Mouse (Mus musculus): Measurements from ENCODE around the gene Slx4. TPM values are rescaled to one million over a fixed set of nuclear protein-coding genes. Genes with fewer than 3 reads are reported as not detected.

The Slx4 gene
- total and polyA plus RNA-seq, 3 experiments: 22.0 to 51.8 (median 36.8) TPM

DNA sequence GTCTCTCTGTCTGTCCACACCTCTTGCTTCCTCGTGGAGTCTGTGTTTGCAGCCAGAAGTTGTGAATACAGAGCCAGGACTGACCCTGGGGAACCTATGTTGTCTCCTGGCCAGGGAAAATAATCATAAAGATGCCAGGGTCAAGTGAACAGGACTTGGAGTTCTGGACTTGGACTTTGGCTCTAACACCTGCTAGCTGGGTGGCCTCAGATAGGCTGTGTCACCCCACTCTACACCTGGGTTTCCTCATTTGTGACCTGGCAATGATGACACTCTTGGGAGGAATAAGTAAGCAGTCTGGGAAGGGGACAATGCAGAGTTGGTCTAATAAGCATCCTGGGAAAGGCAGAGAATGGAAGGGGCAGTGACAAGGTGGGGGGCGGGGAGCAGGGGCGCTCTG is 38.0 kb downstream of the Slx4 start:
- DNase-seq (ENCODE audit: low spot score) (no peak), ATAC-seq (ENCODE audit: extremely low read depth, insufficient number of reproducible peaks, low FRiP score, poor library complexity, severe bottlenecking) (no peak)
- no peak for TF ChIP-seq TAL1 (conservative IDR thresholded peaks at IDR 0.05; ENCODE audit: low read depth, low read length)
- TF ChIP-seq GATA2 (IDR thresholded peaks at IDR 0.05; ENCODE audit: borderline replicate concordance, low read depth, low read length): no peak
- TF ChIP-seq GATA1 (IDR thresholded peaks at IDR 0.05; ENCODE audit: borderline replicate concordance, low read length): no peak
- no peak for TF ChIP-seq POLR2AphosphoS5 (IDR thresholded peaks at IDR 0.05; ENCODE audit: insufficient replicate concordance, low read depth, low read length)
- TF ChIP-seq CTCF (IDR thresholded peaks at IDR 0.05; ENCODE audit: low read depth, low read length): no peak
- no peaks in the 10 kb centered on the region for H3K4me1 ChIP-seq (ENCODE audit: insufficient read depth, low read depth, low read length)
- peaks cover 41% of the 10 kb centered on the region for H3K27me3 ChIP-seq (ENCODE audit: insufficient read depth, low read length)
- no peak overlapping the region for H3K4me3 ChIP-seq (ENCODE audit: low read depth, low read length)
- H3K36me3 ChIP-seq (replicated peaks): no peaks in the 10 kb centered on the region
- no peaks in the 10 kb centered on the region for H3K9me3 ChIP-seq (replicated peaks)

DNA sequence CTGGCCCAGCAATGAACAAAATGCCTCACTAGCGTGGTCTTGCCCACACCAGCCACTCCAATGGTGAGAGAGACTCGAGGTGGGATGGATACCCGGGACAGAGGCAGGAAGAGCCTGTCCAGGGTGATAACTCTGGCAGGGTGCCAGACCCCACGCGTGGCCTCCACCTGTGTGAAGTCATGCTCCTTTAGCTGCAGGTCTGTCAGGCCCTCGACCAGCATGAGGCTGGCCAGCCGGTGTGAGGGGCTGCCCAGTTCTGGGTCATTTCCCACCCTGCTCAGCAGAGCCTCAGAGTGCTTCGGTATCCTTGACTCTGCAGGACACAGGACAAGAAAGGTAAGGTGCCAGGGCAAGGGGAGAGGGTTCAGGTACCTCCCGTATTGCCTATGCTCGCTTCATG is 38.6 kb downstream of the Slx4 start:
- peaks cover 44% of the 10 kb centered on the region for H3K27me3 ChIP-seq (ENCODE audit: insufficient read depth, low read length)
- ATAC-seq (ENCODE audit: extremely low read depth, insufficient number of reproducible peaks, low FRiP score, poor library complexity, severe bottlenecking) (no peak), DNase-seq (ENCODE audit: low spot score) (no peak)
- no peaks in the 10 kb centered on the region for H3K36me3 ChIP-seq (replicated peaks)
- H3K4me1 ChIP-seq (ENCODE audit: insufficient read depth, low read depth, low read length): no peaks in the 10 kb centered on the region
- no peak for TF ChIP-seq CTCF (IDR thresholded peaks at IDR 0.05; ENCODE audit: low read depth, low read length)
- no peak for TF ChIP-seq GATA1 (IDR thresholded peaks at IDR 0.05; ENCODE audit: borderline replicate concordance, low read length)
- TF ChIP-seq TAL1 (conservative IDR thresholded peaks at IDR 0.05; ENCODE audit: low read depth, low read length): no peak
- TF ChIP-seq POLR2AphosphoS5 (IDR thresholded peaks at IDR 0.05; ENCODE audit: insufficient replicate concordance, low read depth, low read length): no peak
- H3K9me3 ChIP-seq (replicated peaks): no peaks in the 10 kb centered on the region
- no peak overlapping the region for H3K4me3 ChIP-seq (ENCODE audit: low read depth, low read length)

DNA sequence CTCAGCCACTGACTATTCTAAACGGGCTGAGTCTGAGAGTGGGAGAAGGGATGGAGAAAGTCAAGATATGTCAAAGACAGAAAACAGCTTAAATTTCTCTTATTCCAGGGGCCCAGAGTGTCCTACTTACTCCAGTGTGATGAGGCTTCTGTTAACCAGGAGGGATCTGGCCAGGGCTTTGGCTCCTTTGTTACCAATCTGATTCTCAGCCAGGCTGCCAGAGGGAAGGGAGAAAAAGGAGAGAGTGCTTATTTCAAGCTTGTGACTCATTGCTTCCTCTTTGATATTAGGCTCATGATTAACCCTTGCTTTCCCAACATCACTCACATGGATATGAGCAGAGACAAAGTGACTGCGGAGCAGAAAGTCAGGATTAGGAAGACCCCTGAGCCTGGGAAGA is 44.3 kb downstream of the Slx4 start:
- TF ChIP-seq GATA2 (IDR thresholded peaks at IDR 0.05; ENCODE audit: borderline replicate concordance, low read depth, low read length) (no peak), GATA1 (IDR thresholded peaks at IDR 0.05; ENCODE audit: borderline replicate concordance, low read length) (no peak), CTCF (IDR thresholded peaks at IDR 0.05; ENCODE audit: low read depth, low read length) (no peak)
- DNase-seq (ENCODE audit: low spot score) (no peak), ATAC-seq (ENCODE audit: extremely low read depth, insufficient number of reproducible peaks, low FRiP score, poor library complexity, severe bottlenecking) (no peak)
- H3K4me3 ChIP-seq (ENCODE audit: low read depth, low read length): no peak overlapping the region
- no peaks in the 10 kb centered on the region for H3K36me3 ChIP-seq (replicated peaks)
- H3K27me3 ChIP-seq (ENCODE audit: insufficient read depth, low read length): peaks cover 40% of the 10 kb centered on the region
- H3K9me3 ChIP-seq (replicated peaks): no peaks in the 10 kb centered on the region
- H3K4me1 ChIP-seq (ENCODE audit: insufficient read depth, low read depth, low read length): no peaks in the 10 kb centered on the region

DNA sequence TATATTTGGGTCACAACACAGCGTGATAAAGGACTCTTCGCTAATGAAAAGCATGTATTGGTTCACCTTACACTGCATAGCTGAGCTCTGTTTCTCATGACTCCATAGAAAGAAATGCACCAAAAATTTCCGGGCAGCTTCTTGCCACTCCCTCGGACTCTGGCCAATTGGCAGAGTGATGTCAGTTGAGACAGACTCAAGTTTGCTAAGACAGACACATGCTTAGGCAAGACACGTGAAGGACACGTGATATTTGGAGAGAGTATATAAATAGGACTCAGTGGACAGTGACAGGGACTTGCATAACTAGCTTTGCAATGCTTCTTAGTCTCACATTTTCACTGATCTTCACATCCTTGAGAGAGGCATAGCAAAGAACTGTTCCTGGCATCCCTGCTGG is 47.2 kb downstream of the Slx4 start:
- peaks cover 36% of the 10 kb centered on the region for H3K27me3 ChIP-seq (ENCODE audit: insufficient read depth, low read length)
- H3K36me3 ChIP-seq (replicated peaks): no peaks in the 10 kb centered on the region
- H3K9me3 ChIP-seq (replicated peaks): no peaks in the 10 kb centered on the region
- TF ChIP-seq TAL1 (conservative IDR thresholded peaks at IDR 0.05; ENCODE audit: low read depth, low read length) (no peak), GATA2 (IDR thresholded peaks at IDR 0.05; ENCODE audit: borderline replicate concordance, low read depth, low read length) (no peak), CTCF (IDR thresholded peaks at IDR 0.05; ENCODE audit: low read depth, low read length) (no peak), POLR2AphosphoS5 (IDR thresholded peaks at IDR 0.05; ENCODE audit: insufficient replicate concordance, low read depth, low read length) (no peak), GATA1 (IDR thresholded peaks at IDR 0.05; ENCODE audit: borderline replicate concordance, low read length) (no peak)
- DNase-seq (ENCODE audit: low spot score) (no peak), ATAC-seq (ENCODE audit: extremely low read depth, insufficient number of reproducible peaks, low FRiP score, poor library complexity, severe bottlenecking) (no peak)
- no peak overlapping the region for H3K4me3 ChIP-seq (ENCODE audit: low read depth, low read length)
- no peaks in the 10 kb centered on the region for H3K4me1 ChIP-seq (ENCODE audit: insufficient read depth, low read depth, low read length)

DNA sequence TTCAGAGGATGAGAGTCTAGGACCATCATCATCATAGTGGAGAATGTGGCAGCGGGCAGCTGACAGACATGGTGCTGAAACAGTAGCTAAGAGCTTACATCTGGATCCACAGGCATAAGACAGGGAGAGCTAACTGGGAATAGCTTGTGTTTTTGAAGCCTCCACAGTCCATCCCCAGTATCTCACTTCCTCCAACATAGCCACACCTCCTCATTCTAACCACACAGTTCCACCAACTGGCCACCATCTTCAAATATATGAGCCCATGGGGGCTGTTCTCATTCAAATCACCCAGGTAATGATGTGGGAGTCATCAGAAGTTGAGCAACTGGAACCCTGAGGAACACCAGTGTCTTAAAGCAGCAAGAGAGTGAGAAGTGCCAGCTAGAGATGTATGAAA is 52.4 kb downstream of the Slx4 start:
- no peak overlapping the region for H3K4me3 ChIP-seq (ENCODE audit: low read depth, low read length)
- H3K4me1 ChIP-seq (ENCODE audit: insufficient read depth, low read depth, low read length): no peaks in the 10 kb centered on the region
- peaks cover 29% of the 10 kb centered on the region for H3K27me3 ChIP-seq (ENCODE audit: insufficient read depth, low read length)
- DNase-seq (ENCODE audit: low spot score) (no peak), ATAC-seq (ENCODE audit: extremely low read depth, insufficient number of reproducible peaks, low FRiP score, poor library complexity, severe bottlenecking) (no peak)
- TF ChIP-seq GATA1 (IDR thresholded peaks at IDR 0.05; ENCODE audit: borderline replicate concordance, low read length) (no peak), POLR2AphosphoS5 (IDR thresholded peaks at IDR 0.05; ENCODE audit: insufficient replicate concordance, low read depth, low read length) (no peak)
- peaks cover 4% of the 10 kb centered on the region for H3K36me3 ChIP-seq (replicated peaks)
- H3K9me3 ChIP-seq (replicated peaks): no peaks in the 10 kb centered on the region

DNA sequence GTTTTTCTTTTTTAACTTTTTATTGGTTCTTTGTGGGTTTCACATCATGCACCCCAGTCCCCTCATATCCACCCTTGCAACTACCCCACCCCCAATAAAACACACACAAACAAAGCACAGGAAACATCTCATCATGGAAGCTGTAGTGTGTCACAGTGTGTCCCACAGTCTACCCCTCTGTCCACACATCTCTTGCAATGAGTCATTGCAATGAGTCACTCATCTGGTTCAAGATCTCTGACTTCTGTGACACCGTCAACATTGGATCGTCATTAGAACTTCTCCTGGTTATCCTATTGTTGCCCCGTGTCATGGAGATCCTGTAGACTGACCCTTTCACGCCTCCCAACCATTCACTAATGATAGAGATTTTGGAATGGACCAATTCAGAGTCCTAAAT is 68.9 kb downstream of the Slx4 start:
- ATAC-seq (ENCODE audit: extremely low read depth, insufficient number of reproducible peaks, low FRiP score, poor library complexity, severe bottlenecking): no peak
- TF ChIP-seq GATA2 (IDR thresholded peaks at IDR 0.05; ENCODE audit: borderline replicate concordance, low read depth, low read length) (no peak), TAL1 (conservative IDR thresholded peaks at IDR 0.05; ENCODE audit: low read depth, low read length) (no peak), CTCF (IDR thresholded peaks at IDR 0.05; ENCODE audit: low read depth, low read length) (no peak), POLR2AphosphoS5 (IDR thresholded peaks at IDR 0.05; ENCODE audit: insufficient replicate concordance, low read depth, low read length) (no peak), GATA1 (IDR thresholded peaks at IDR 0.05; ENCODE audit: borderline replicate concordance, low read length) (no peak)
- no peak for DNase-seq (ENCODE audit: low spot score)
- no peaks in the 10 kb centered on the region for H3K9me3 ChIP-seq (replicated peaks)
- peaks cover 5% of the 10 kb centered on the region; the same call in 1 of the 2 replicates for H3K4me1 ChIP-seq (ENCODE audit: insufficient read depth, low read depth, low read length)
- no peaks in the 10 kb centered on the region for H3K27me3 ChIP-seq (ENCODE audit: insufficient read depth, low read length)
- H3K4me3 ChIP-seq (ENCODE audit: low read depth, low read length): no peak overlapping the region
- peaks cover 81% of the 10 kb centered on the region for H3K36me3 ChIP-seq (replicated peaks)

DNA sequence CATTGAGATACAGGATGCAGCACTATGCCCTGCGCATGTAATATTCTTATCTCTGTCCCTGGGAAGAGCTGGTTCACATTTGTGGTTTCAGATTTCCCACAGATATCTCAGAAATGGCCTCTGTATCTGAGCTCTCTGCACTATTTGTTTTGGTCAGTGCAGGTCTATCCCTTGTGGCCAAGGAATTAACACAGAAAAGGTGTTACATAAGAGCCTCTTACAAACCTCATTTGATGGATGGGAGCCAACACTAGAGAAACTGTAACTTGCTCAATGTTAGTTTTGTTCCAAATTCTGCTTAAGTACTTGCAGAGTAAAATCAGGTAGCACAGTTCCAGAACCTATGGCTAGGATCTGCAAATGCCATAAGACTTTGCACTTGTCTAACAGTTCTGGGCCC is 69.5 kb downstream of the Slx4 start:
- no peaks in the 10 kb centered on the region for H3K27me3 ChIP-seq (ENCODE audit: insufficient read depth, low read length)
- H3K36me3 ChIP-seq (replicated peaks): peaks cover 82% of the 10 kb centered on the region
- no peaks in the 10 kb centered on the region for H3K9me3 ChIP-seq (replicated peaks)
- no peak for TF ChIP-seq CTCF (IDR thresholded peaks at IDR 0.05; ENCODE audit: low read depth, low read length)
- no peak for TF ChIP-seq POLR2AphosphoS5 (IDR thresholded peaks at IDR 0.05; ENCODE audit: insufficient replicate concordance, low read depth, low read length)
- no peak for TF ChIP-seq GATA2 (IDR thresholded peaks at IDR 0.05; ENCODE audit: borderline replicate concordance, low read depth, low read length)
- no peak for TF ChIP-seq TAL1 (conservative IDR thresholded peaks at IDR 0.05; ENCODE audit: low read depth, low read length)
- no peak for TF ChIP-seq GATA1 (IDR thresholded peaks at IDR 0.05; ENCODE audit: borderline replicate concordance, low read length)
- H3K4me1 ChIP-seq (ENCODE audit: insufficient read depth, low read depth, low read length): peaks cover 5% of the 10 kb centered on the region; the same call in 1 of the 2 replicates
- H3K4me3 ChIP-seq (ENCODE audit: low read depth, low read length): no peak overlapping the region
- DNase-seq (ENCODE audit: low spot score) (no peak), ATAC-seq (ENCODE audit: extremely low read depth, insufficient number of reproducible peaks, low FRiP score, poor library complexity, severe bottlenecking) (no peak)

All from G1E (cell line).